Mouse (Mus musculus) G1E (cell line): ENCODE measurements around the gene 1810010H24Rik. TPM values are rescaled to one million over a fixed set of nuclear protein-coding genes. Genes with fewer than 3 reads are reported as not detected.

Experiments
- ATAC-seq: 2 replicates; pipeline ENCODE4 v1.8.0; 2016; ENCODE audit warnings: mild to moderate bottlenecking; ENCODE audit not compliant: insufficient number of reproducible peaks, poor library complexity, low FRiP score, severe bottlenecking; ENCODE audit errors: extremely low read depth
- DNase-seq: peaks from one replicate; pipeline ENCODE4 v3.0.0; 2012; ENCODE audit warnings: low spot score
- H3K27me3 ChIP-seq: 2 replicates; pipeline ENCODE4 v1.6.1; 2012; ENCODE audit warnings: mild to moderate bottlenecking, low read length, inconsistent platforms; ENCODE audit not compliant: insufficient read depth
- H3K36me3 ChIP-seq: replicated peaks from 2 replicates; pipeline ENCODE3; 2012; ENCODE audit warnings: mild to moderate bottlenecking, inconsistent platforms
- H3K4me1 ChIP-seq: 2 replicates; pipeline ENCODE4 v1.6.1; 2012; ENCODE audit warnings: low read depth, low read length, inconsistent platforms, mixed read lengths; ENCODE audit not compliant: insufficient read depth
- H3K4me3 ChIP-seq: 2 replicates; pipeline ENCODE4 v1.5.1; 2012; ENCODE audit warnings: low read depth, mild to moderate bottlenecking, inconsistent platforms, low read length, moderate library complexity, mixed read lengths
- H3K9me3 ChIP-seq: replicated peaks from 2 replicates; pipeline ENCODE4 v1.6.1; 2012; ENCODE audit warnings: inconsistent platforms
- CTCF ChIP-seq: IDR thresholded peaks from 2 replicates; pipeline ENCODE4 v1.5.1; 2012; ENCODE audit warnings: low read depth, low read length, inconsistent platforms, mixed read lengths
- GATA1 ChIP-seq: IDR thresholded peaks from 2 replicates; pipeline ENCODE4 v1.6.1; 2012; ENCODE audit warnings: borderline replicate concordance, low read length, inconsistent platforms, mixed read lengths
- GATA2 ChIP-seq: IDR thresholded peaks from 2 replicates; pipeline ENCODE4 v1.6.1; 2012; ENCODE audit warnings: low read depth, low read length, inconsistent platforms, borderline replicate concordance
- POLR2AphosphoS5 ChIP-seq: IDR thresholded peaks from 2 replicates; pipeline ENCODE4 v1.6.1; 2012; ENCODE audit warnings: low read depth, low read length, inconsistent platforms; ENCODE audit not compliant: insufficient replicate concordance
- TAL1 ChIP-seq: conservative IDR thresholded peaks from 2 replicates; pipeline ENCODE4 v1.6.1; 2012; ENCODE audit warnings: low read depth, low read length, inconsistent platforms, mixed read lengths
- polyA plus RNA-seq: library from polyadenylated mRNA; stranded (reverse); fragments of >175 nt; gene quantifications from 2 replicates; pipeline ENCODE4 v1.2.3, GENCODE M21; 2012
- total RNA-seq, 2 experiments: library from RNA; stranded (forward) in 1 of 2; stranded (reverse) in 1 of 2; fragments of 200-1000 nt in 1 of 2; fragments of >200 nt in 1 of 2; fragmentation: Nextera tagmentation in 1 of 2; gene quantifications; 2 replicates each; pipeline ENCODE4 v1.2.3; 2014 to 2017

The 1810010H24Rik gene
- total and polyA plus RNA-seq, 3 experiments, result 0.62 to 2.6 (median 0.87) TPM

GRCm38 (mm10) chr11:107027431-107028274 is 2.2 kb downstream of the 1810010H24Rik start:
- H3K9me3 ChIP-seq, result no peaks in the 10 kb centered on the region
- peaks cover 30% of the 10 kb centered on the region for H3K27me3 ChIP-seq
- H3K4me1 ChIP-seq, result peaks cover 35% of the 10 kb centered on the region
- DNase-seq (peak; percentile 92), ATAC-seq (peak; percentile 72)
- peak overlapping the region; percentile 81 for H3K4me3 ChIP-seq
- peaks cover 6% of the 10 kb centered on the region for H3K36me3 ChIP-seq
- no peak for TF ChIP-seq GATA2

GRCm38 (mm10) chr11:107028275-107028618 is 2.8 kb downstream of the 1810010H24Rik start:
- DNase-seq (no peak), ATAC-seq (no peak)
- Histone ChIP-seq H3K4me1 (peaks cover 35% of the 10 kb centered on the region), H3K4me3 (peak overlapping the region; percentile 81), H3K27me3 (peaks cover 26% of the 10 kb centered on the region), H3K36me3 (peaks cover 8% of the 10 kb centered on the region), H3K9me3 (no peaks in the 10 kb centered on the region)
- TF ChIP-seq POLR2AphosphoS5 (no peak), GATA2 (no peak), CTCF (no peak), GATA1 (no peak), TAL1 (no peak)

GRCm38 (mm10) chr11:107028754-107029153 is 3.3 kb downstream of the 1810010H24Rik start:
- peaks cover 34% of the 10 kb centered on the region for H3K4me1 ChIP-seq
- H3K9me3 ChIP-seq, result no peaks in the 10 kb centered on the region
- ATAC-seq, result no peak
- TF ChIP-seq POLR2AphosphoS5 (no peak), TAL1 (no peak), GATA2 (no peak), CTCF (no peak), GATA1 (no peak)
- H3K4me3 ChIP-seq, result peak overlapping the region; percentile 81
- DNase-seq, result no peak
- peaks cover 8% of the 10 kb centered on the region for H3K36me3 ChIP-seq
- H3K27me3 ChIP-seq, result peaks cover 26% of the 10 kb centered on the region

- Histone ChIP-seq H3K4me3 (no peak overlapping the region), H3K36me3 (peaks cover 12% of the 10 kb centered on the region), H3K4me1 (peaks cover 33% of the 10 kb centered on the region), H3K9me3 (no peaks in the 10 kb centered on the region), H3K27me3 (peaks cover 18% of the 10 kb centered on the region)
- TF ChIP-seq TAL1 (no peak), GATA2 (no peak), POLR2AphosphoS5 (no peak), CTCF (no peak), GATA1 (no peak)
- DNase-seq, result no peak
- no peak for ATAC-seq
Measured at GRCm38 (mm10) chr11:107029536-107029935, 4.1 kb downstream of the 1810010H24Rik start.

GRCm38 (mm10) chr11:107031635-107032034 is 6.2 kb downstream of the 1810010H24Rik start:
- Histone ChIP-seq H3K36me3 (peaks cover 23% of the 10 kb centered on the region), H3K27me3 (peaks cover 2% of the 10 kb centered on the region; the same call in 1 of the 2 replicates), H3K9me3 (no peaks in the 10 kb centered on the region), H3K4me1 (peaks cover 16% of the 10 kb centered on the region), H3K4me3 (no peak overlapping the region)
- TF ChIP-seq GATA2 (no peak), TAL1 (no peak)
- ATAC-seq (no peak), DNase-seq (no peak)

- ATAC-seq (no peak), DNase-seq (no peak)
- Histone ChIP-seq H3K4me3 (no peak overlapping the region), H3K27me3 (no peaks in the 10 kb centered on the region), H3K9me3 (no peaks in the 10 kb centered on the region), H3K4me1 (no peaks in the 10 kb centered on the region), H3K36me3 (peaks cover 47% of the 10 kb centered on the region)
- TF ChIP-seq TAL1 (no peak), CTCF (no peak), POLR2AphosphoS5 (no peak), GATA1 (no peak), GATA2 (no peak)
Measured at GRCm38 (mm10) chr11:107034085-107034810, 8.8 kb downstream of the 1810010H24Rik start.
